Mouse (Mus musculus) left cerebral cortex, postnatal 14 days (tissue): Measurements from ENCODE around the gene Klhl21. TPM values are rescaled to one million over a fixed set of nuclear protein-coding genes. Genes with fewer than 3 reads are reported as not detected.
"Not testable (repeated sequence)": the region's sequence is repeated elsewhere in the genome, so short reads cannot be mapped to it uniquely, and the experiment has no call there.

Experiments
- DNase-seq, 2 experiments: peaks; one replicate each; pipeline ENCODE4 v3.0.0; 2021 to 2022; ENCODE audit warnings: low spot score in 2 of 2, mixed read lengths in 1 of 2
- intact Hi-C: fragments of 180-260 bp; cut with DNase I; formaldehyde crosslinking; loops from one replicate; pipeline ENCODE4 v1.15.1; 2025
- total RNA-seq, 2 experiments: library from RNA; stranded (reverse); gene quantifications; 2 replicates each; pipeline ENCODE4 v1.2.3; 2021

Gene Klhl21
- total RNA-seq, 2 experiments from 2014 or later, result 12.7 to 13.4 TPM

GRCm38 (mm10) chr4:152012109-152012508, 3.5 kb downstream of the Klhl21 start:
- intact Hi-C loops, result no loop called here
- no peak for DNase-seq

GRCm38 (mm10) chr4:152013036-152013813, 4.6 kb downstream of the Klhl21 start:
- DNase-seq, result no peak
- intact Hi-C loops, result no loop called here

- intact Hi-C loops, result no loop called here
- DNase-seq, result no peak
Measured at GRCm38 (mm10) chr4:152019073-152019472, 10.5 kb downstream of the Klhl21 start.

GRCm38 (mm10) chr4:152020024-152020423, 11.4 kb downstream of the Klhl21 start:
- DNase-seq, result no peak
- intact Hi-C loops, result loop anchor here (5.0 kb wide), 1 partner anchor 33 kb away; the partner anchor contains the start of gene Thap3

DNA sequence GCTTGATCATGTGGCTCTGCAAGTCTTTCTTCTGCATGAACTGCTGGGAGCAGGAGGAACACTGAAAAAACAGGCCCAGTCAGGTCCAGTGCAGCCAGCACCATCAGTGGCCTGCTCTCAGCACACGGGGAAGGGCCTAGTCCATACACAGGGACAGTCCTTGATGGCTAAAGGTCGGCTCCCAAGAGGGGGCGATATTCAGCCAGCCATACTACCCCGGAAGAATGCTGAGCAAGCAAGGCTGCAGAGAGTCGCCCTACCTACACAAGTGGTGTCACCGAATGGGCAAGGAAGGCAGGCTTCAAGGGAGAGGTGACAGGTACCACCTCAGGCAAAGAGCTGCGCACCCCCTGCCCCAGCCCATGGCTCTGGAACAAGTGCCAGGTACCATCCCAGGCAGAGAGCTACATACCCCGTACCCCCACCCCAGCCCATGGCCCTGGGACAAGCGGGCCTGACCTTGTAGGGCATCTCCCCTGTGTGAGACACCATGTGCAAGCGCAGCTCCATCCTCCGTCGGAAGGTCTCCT, 13.0 kb downstream of the Klhl21 start:
- intact Hi-C loops, result loop anchor here (5.0 kb wide), 1 partner anchor 34 kb away; the partner anchor contains the start of gene Thap3

GRCm38 (mm10) chr4:152022506-152022905, 13.9 kb downstream of the Klhl21 start:
- intact Hi-C loops, result loop anchor here (5.0 kb wide), 1 partner anchor 35 kb away; the partner anchor contains the start of gene Thap3
- peak in 1 of 2 experiments; percentile 57 for DNase-seq

More for the DNA sequence above, 13.0 kb downstream of the Klhl21 start:
- DNase-seq, result no peak

DNA sequence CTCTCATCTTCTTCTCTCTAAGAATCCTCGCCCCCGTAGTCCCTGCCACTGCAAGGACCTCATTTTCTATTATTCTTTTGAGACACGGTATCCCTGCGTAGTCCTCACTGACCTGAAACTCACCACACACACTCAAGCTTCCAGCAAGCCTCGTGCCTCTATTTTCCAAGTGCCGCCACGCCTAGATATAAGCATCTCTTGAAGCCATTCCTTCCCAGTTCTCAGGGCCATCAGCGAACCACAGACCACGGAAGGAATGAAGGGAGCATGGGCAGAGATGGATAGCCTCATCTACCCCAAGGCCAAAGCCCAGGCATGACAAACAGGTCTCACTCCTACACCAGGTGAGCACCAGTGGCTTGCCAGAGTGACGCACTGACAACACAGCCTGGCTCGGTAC, 15.9 kb downstream of the Klhl21 start:
- intact Hi-C loops, result loop anchor here (5.0 kb wide), 1 partner anchor 37 kb away; the partner anchor contains the start of gene Thap3
- no peak for DNase-seq

DNA sequence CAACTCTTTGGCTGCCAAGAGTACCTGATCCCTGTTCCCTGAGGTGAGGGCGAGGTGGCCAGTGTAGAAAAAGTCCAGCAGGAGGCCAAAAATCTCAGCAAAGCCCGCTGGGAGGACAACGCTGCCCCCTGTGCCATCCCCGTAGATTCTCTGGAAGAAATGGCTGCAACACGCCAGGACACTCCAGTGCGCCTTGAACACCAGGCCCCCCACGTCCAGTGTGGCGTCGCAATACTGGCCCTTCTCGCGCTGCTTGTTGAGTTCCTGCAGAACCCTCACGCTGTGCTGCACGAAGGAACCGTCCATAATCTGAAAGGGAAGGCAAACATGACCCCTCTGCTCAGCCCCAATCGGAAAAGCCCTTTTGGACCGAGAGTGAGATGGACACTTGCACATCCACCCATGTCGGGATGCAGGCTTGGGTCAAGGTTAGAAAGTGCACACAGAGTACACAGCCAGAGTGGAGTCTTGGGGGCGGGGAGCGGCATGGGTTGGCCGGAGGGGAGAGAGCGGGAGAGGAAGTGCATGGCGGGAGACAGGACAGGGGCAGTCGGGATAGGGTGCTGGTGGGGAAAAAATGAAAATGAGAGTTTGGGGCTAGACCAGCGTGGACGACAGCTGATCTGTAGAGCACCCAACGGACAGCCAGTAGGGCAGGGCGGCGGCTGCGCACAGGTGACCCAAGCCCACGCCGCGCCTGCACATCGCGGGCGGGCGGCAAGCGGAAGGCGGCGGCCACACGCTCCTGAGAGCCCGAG, 18.3 kb downstream of the Klhl21 start:
- intact Hi-C loops, result no loop called here
- no peak for DNase-seq

DNA sequence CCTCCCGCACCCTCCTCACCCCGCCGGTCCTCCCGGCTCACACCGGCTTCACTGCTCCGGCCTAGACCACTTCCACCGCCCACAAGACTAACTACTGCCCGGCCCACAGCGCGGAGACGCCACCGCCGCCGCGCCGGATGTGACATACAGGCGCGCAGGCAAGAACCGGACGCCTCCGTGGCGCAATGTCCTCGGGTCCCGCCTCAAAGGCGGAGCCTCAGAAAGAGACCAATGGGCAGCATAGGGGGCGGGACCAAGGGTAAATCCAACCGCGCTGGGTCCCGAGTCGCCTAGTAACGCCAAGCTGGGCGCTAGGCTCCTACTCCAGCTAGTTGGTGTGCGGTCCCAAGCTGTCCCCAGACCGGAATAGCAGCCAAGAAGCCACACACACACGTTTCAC, 18.9 kb downstream of the Klhl21 start, which contains the start of gene Zbtb48:
Gene Zbtb48, minus strand, starts transcription at position 148 of the 400 bp plus-strand sequence.
- DNase-seq, result peak; percentile 98 to 99
- intact Hi-C loops, result no loop called here

GRCm38 (mm10) chr4:152028456-152028855, 19.9 kb downstream of the Klhl21 start:
- intact Hi-C loops, result no loop called here
- no peak for DNase-seq

DNA sequence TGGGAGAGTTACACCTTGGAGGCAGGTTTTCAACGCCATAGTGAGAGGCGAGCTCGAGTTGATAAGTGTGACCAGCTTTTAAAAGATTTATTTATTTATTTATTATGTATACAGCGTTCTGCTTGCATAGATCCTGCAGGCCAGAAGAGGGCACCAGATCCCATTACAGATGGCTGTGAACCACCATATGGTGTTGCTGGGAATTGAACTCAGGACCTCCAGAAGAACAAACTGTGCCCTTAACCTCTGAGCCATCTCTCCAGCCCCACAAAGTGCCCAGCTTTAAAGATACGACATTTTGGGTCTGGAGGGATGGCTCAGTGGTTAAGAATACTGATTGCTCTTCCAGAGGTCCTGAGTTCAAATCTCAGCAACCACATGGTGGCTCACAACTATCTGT, 20.5 kb downstream of the Klhl21 start:
- intact Hi-C loops, result no loop called here
- DNase-seq, result no peak

GRCm38 (mm10) chr4:152029997-152030396, 21.4 kb downstream of the Klhl21 start:
- DNase-seq, result no peak
- intact Hi-C loops, result no loop called here

DNA sequence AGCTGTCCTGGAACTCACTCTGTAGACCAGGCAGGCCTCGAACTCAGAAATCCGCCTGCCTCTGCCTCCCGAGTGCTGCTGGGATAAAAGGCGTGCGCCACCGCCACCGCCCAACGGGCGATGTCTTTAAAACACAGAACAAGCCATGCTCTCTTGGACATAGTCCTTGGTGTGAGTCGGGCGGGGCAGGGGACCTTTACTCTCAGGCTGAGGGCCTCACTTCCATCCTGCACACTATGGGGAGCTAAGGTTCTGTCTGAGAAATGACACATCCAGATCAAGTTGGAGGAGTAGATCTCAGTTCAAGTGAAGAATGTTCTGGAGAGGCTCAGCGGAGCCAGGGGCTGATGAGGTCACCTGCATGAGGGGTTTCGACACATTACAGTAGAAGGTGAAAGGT, 24.3 kb downstream of the Klhl21 start:
- intact Hi-C loops, result no loop called here
- no peak for DNase-seq

- intact Hi-C loops, result loop anchor here (5.0 kb wide), 2 partner anchors 54 to 61 kb away; no protein-coding TSS in a partner anchor
Measured at GRCm38 (mm10) chr4:152036464-152036863, 27.9 kb downstream of the Klhl21 start.

DNA sequence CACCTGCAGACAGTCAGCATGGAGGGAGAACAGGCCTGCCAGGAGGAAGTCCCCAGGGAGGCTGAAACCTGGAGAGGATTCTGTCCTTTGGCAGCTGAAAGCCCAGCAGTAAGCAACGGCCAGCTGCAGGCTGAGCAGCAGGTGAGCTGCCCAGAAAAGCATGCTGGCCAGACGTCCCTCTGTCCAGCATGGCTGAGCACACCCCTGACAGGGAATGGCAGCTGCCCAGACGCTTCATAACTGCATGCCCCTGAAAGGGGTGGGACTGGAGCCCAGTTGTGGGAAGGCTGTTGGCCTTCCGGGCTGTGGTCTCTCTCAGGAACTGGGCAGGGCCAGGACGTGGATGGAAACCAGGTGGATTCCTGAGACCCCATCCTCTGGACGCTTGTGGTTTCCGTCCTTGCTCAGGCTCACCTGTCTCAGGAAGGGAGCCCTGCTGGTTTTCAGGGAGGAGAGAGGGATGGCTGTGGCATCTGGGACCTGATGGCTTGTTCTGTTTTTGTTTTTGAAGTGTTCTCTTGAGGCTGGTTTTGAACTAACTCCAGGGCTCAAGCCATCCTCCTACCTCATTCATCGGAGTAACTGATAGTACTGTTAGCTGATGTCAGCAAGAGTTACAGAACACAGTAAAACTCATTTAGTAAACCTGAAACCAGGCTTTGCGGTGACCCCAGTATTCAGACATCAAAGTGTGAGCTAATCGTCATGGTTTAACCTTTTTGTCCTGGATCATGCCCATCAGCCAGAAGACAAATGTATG, 29.8 kb downstream of the Klhl21 start, which contains the start of gene Tas1r1:
Gene Tas1r1, minus strand, starts transcription at position 344 of the 760 bp plus-strand sequence.
- intact Hi-C loops, result loop anchor here (5.0 kb wide), 2 partner anchors 56 to 59 kb away; no protein-coding TSS in a partner anchor
- no peak for DNase-seq

More at GRCm38 (mm10) chr4:152036464-152036863, 27.9 kb downstream of the Klhl21 start:
- DNase-seq, result not testable (repeated sequence)

DNA sequence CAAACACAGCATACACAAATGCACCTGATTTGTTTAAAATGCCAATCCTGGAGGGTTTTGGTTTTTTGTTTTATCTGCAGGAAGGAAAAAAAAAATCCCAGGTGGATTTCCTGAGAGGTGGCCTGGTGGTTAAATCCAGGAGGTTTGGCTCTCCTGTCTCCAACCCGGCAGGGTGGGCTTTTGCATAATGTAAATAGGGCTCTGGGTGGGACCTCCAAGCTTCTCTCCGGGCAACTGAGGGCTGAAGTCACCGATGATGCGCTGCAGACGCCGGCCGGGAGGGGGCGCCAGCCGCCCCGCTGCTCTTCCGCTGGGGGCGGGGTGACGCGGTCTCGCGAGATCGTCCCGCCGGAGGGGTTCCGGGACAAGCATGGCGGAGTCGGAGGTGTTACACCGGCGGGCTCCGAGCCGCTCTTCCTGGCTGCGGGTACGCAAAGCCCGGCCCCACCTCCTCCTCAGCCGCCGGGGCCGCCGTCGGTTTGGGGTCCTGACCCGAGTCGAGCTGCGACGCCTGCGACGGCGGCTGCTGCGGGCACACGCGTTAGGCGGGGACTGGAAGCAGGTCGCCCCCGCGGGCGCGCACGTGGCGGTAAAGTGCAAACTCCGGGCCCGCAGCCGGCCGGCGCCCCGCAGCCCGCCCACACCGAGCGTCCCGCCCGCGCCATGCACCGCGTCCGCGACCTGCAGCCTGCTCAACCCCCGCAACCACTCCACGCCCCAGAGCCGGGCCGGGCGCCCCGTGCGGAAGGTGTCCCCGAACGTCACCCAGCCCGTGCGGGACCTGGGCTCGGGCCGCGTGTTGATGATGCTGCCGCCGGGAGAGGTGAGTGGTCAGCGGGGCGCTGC, 30.6 kb downstream of the Klhl21 start, which contains the start of gene Nol9:
Gene Nol9, plus strand, starts transcription at position 337 of the 846 bp plus-strand sequence.
- intact Hi-C loops, result loop anchor here (5.0 kb wide), 2 partner anchors 57 to 58 kb away; no protein-coding TSS in a partner anchor
- DNase-seq, result peak; percentile 90 to 93

DNA sequence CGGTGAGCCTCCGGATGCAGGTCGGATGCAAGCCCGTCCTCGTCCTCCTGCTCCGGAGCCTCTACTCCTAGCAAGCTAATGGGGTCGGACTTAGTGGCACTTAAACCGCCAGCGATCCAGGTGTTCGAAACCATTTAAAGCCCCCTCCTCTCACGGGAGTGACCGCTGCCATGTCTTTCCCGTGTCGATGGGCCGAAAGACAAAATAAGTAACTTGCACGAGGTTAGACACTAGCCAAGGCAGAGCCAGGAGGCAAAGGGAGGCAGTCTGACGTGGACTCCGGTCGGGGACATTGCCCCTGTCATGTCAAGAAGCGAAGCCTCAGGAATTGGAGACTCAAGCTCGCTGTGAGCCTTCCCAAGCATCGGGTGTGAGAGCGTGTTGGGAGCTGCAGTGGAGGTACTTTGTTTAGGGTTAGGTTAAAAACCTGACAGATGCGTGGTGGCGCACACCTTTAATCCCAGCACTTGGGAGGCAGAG, 31.3 kb downstream of the Klhl21 start:
- intact Hi-C loops, result loop anchor here (5.0 kb wide), 2 partner anchors 57 to 58 kb away; no protein-coding TSS in a partner anchor
- DNase-seq, result no peak
